Mouse (Mus musculus) heart, postnatal 25 days (tissue): ENCODE measurements around the gene Tmem240. TPM values are rescaled to one million over a fixed set of nuclear protein-coding genes. Genes with fewer than 3 reads are reported as not detected.

Experiments used
- DNase-seq: peaks from one replicate; pipeline ENCODE4 v3.0.0; 2022; ENCODE audit warnings: low spot score
- intact Hi-C: fragments of 180-260 bp; cut with DNase I; formaldehyde crosslinking; loops from one replicate; pipeline ENCODE4 v1.15.1; 2025
- microRNA-seq: library from miRNA; unstranded; fragments of <30 nt; microRNA quantifications from one replicate; pipeline ENCODE4 v1.2.0, GENCODE M21; 2022
- total RNA-seq, 2 experiments: library from RNA; stranded (reverse); gene quantifications; 2 replicates each; pipeline ENCODE4 v1.2.3; 2021

Gene Tmem240
- total RNA-seq, 2 experiments from 2014 or later, result 0.60 to 0.87 TPM

- intact Hi-C loops, result no loop called here
Observed at GRCm38 (mm10) chr4:155790021-155790489, 55.5 kb downstream of the Tmem240 start, which contains the start of gene Ankrd65. Ankrd65 (plus strand) TSS chr4:155790439.

More at GRCm38 (mm10) chr4:155790021-155790489, 55.5 kb downstream of the Tmem240 start, which contains the start of gene Ankrd65:
- DNase-seq, result no peak

Small RNAs within 50 kb of the gene (microRNA-seq; reads per million reads assigned to microRNA genes)
- not detected for gene Gm27743

Other genes starting within 250 kb of the Tmem240 start
- gene Gnb1, start 243.4 kb upstream of the Tmem240 start, total RNA-seq, result 100 to 1,000 TPM; 166 to 196 TPM
- gene Nadk, start 172.4 kb upstream of the Tmem240 start, total RNA-seq, result 10 to 100 TPM; 36.6 to 37.3 TPM
- 1 to 10 TPM; 7.8 to 7.9 TPM for gene Slc35e2, start 133.4 kb upstream of the Tmem240 start, total RNA-seq
- 10 to 100 TPM; 29.2 to 30.3 TPM for gene Cdk11b, start 109.9 kb upstream of the Tmem240 start, total RNA-seq
- not detected for gene Gm10563, start 89.4 kb upstream of the Tmem240 start, total RNA-seq
- gene Mmp23, start 81.4 kb upstream of the Tmem240 start, total RNA-seq, result 1 to 10 TPM; 8.5 to 8.6 TPM
- 10 to 100 TPM; 23.0 to 28.0 TPM for gene Mib2, start 65.6 kb upstream of the Tmem240 start, total RNA-seq
- 1 to 10 TPM; 1.2 TPM for gene Fndc10, start 40.5 kb upstream of the Tmem240 start, total RNA-seq
- 10 to 100 TPM; 41.8 to 44.6 TPM for gene Ssu72, start 30.0 kb upstream of the Tmem240 start, total RNA-seq
- 10 to 100 TPM; 49.6 to 50.3 TPM for gene Atad3a, start 26.3 kb downstream of the Tmem240 start, total RNA-seq
- gene Vwa1, start 39.9 kb downstream of the Tmem240 start, total RNA-seq, result 1 to 10 TPM; 7.9 to 9.4 TPM
- gene Tmem88b, start 51.1 kb downstream of the Tmem240 start, total RNA-seq, result under 1 TPM; 0.75 to 0.84 TPM
- not detected for gene Ankrd65, start 55.6 kb downstream of the Tmem240 start, total RNA-seq
- 10 to 100 TPM; 75.0 to 78.0 TPM for gene Mrpl20, start 68.1 kb downstream of the Tmem240 start, total RNA-seq
- gene Ccnl2, start 77.7 kb downstream of the Tmem240 start, total RNA-seq, result 10 to 100 TPM; 35.6 to 37.8 TPM
- gene Aurkaip1, start 96.5 kb downstream of the Tmem240 start, total RNA-seq, result 100 to 1,000 TPM; 108 to 109 TPM
- 10 to 100 TPM; 30.5 to 33.0 TPM for gene Mxra8, start 104.9 kb downstream of the Tmem240 start, total RNA-seq
- 10 to 100 TPM; 43.3 to 44.3 TPM for gene Dvl1, start 112.6 kb downstream of the Tmem240 start, total RNA-seq
- under 1 TPM; 0.14 to 0.26 TPM for gene Tas1r3, start 128.6 kb downstream of the Tmem240 start, total RNA-seq
- gene Cptp, start 134.6 kb downstream of the Tmem240 start, total RNA-seq, result 10 to 100 TPM in 1 of 2 experiments, 1 to 10 TPM in 1; 8.1 to 10.5 TPM
- gene Ints11, start 134.7 kb downstream of the Tmem240 start, total RNA-seq, result 10 to 100 TPM; 15.9 to 17.5 TPM
- 10 to 100 TPM; 12.8 to 13.8 TPM for gene Pusl1, start 157.0 kb downstream of the Tmem240 start, total RNA-seq
- 10 to 100 TPM; 11.7 to 18.0 TPM for gene Acap3, start 157.0 kb downstream of the Tmem240 start, total RNA-seq
- gene Ube2j2, start 209.0 kb downstream of the Tmem240 start, total RNA-seq, result 10 to 100 TPM; 50.7 to 60.2 TPM
- 10 to 100 TPM; 13.3 to 14.6 TPM for gene C1qtnf12, start 227.5 kb downstream of the Tmem240 start, total RNA-seq